Mouse (Mus musculus) kidney, embryonic 15.5 days (tissue): ENCODE results near the gene Prrg1. TPM values are rescaled to one million over a fixed set of nuclear protein-coding genes. Genes with fewer than 3 reads are reported as not detected.
"Not testable (repeated sequence)": the region's sequence is repeated elsewhere in the genome, so short reads cannot be mapped to it uniquely, and the experiment has no call there.

Experiments used
- ATAC-seq: fragments of 200-750 bp; cut with Nextera tagmentation; replicated peaks from 2 replicates; pipeline ENCODE4 v1.8.0; 2017; ENCODE audit warnings: moderate TSS enrichment; ENCODE audit not compliant: low FRiP score
- H3K27ac ChIP-seq: fragments of 300-500 bp; sonication (generic); 2 replicates; pipeline ENCODE4 v1.5.1; 2015; ENCODE audit warnings: mild to moderate bottlenecking, inconsistent platforms
- H3K27me3 ChIP-seq: fragments of 300-500 bp; sonication (generic); 2 replicates; pipeline ENCODE4 v1.6.1; 2015; ENCODE audit warnings: inconsistent platforms
- H3K36me3 ChIP-seq: fragments of 300-500 bp; sonication (generic); 2 replicates; pipeline ENCODE4 v1.6.1; 2015; ENCODE audit warnings: inconsistent platforms
- H3K4me1 ChIP-seq: fragments of 300-500 bp; sonication (generic); 2 replicates; pipeline ENCODE4 v1.6.1; 2015; ENCODE audit warnings: inconsistent platforms
- H3K4me2 ChIP-seq: fragments of 300-500 bp; sonication (generic); 2 replicates; pipeline ENCODE4 v1.6.1; 2015; ENCODE audit warnings: moderate library complexity, mild to moderate bottlenecking, inconsistent platforms
- H3K4me3 ChIP-seq: fragments of 300-500 bp; sonication (generic); replicated peaks from 2 replicates; pipeline ENCODE4 v1.5.1; 2015; ENCODE audit warnings: mild to moderate bottlenecking, inconsistent platforms
- H3K9ac ChIP-seq: fragments of 300-500 bp; sonication (generic); 2 replicates; pipeline ENCODE4 v1.6.1; 2015; ENCODE audit warnings: mild to moderate bottlenecking, inconsistent platforms
- H3K9me3 ChIP-seq: fragments of 300-500 bp; sonication (generic); replicated peaks from 2 replicates; pipeline ENCODE4 v1.6.1; 2016; ENCODE audit warnings: inconsistent platforms
- WGBS: fragments of 180-500 bp; shearing (Covaris S2); methylation state at CpG from one replicate; pipeline ENCODE4 v1.1.7; 2015; ENCODE audit warnings: mixed read lengths; 5-methylcytosine and 5-hydroxymethylcytosine counted together
- polyA plus RNA-seq: library from polyadenylated mRNA; unstranded; fragments of >200 nt; fragmentation: Nextera tagmentation; extraction: Ambion mirVana; gene quantifications from 2 replicates; pipeline ENCODE4 v1.2.1, GENCODE M21; 2015

Prrg1 gene
- polyA plus RNA-seq, 1 experiment from 2014 or later, result 9.6 TPM

DNA sequence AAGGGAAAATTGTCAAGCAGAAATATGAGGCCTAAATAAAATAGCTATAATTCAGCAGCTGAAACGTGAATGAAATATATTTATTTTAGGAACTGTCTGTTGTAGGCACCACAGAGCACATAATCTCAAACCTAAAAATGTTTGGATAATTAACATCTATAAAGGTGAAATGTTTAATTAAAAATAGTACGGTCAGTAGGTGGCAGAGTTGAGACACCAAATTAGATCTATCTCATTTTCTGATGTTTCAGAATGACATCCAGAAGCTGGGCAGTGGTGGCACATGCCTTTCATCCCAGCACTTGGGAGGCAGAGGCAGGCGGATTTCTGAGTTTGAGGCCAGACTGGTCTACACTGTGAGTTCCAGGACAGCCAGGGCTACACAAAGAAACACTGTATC is 104.0 kb downstream of the Prrg1 start:
- H3K27ac ChIP-seq, result no peak overlapping the region
- H3K36me3 ChIP-seq, result no peaks in the 10 kb centered on the region
- ATAC-seq, result no peak
- no peaks in the 10 kb centered on the region for H3K27me3 ChIP-seq
- H3K9me3 ChIP-seq, result no peaks in the 10 kb centered on the region
- WGBS, result 74% methylated on average over 3 of the region's 3 CpGs
- H3K9ac ChIP-seq, result no peak overlapping the region
- H3K4me3 ChIP-seq, result no peak overlapping the region
- no peak overlapping the region for H3K4me2 ChIP-seq
- H3K4me1 ChIP-seq, result no peaks in the 10 kb centered on the region

DNA sequence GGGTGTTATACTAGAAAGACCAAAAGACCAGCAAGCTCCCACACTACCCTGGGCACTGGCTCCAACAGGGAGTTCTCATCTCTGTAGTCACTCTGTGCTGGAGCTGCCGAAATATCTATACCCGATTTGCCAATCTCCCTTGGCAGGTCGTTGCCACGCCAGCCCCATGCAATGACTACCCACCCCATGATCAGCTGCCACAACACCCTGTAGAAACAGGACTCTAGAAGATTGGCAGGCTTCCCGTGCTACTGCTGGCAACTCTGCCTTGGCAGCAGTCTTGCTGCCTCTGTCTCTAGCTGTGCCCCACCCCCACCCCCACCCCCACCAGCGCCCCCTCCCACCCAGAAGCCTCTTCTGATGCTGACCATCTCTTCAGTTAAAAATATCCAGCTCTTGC is 149.3 kb downstream of the Prrg1 start:
- ATAC-seq, result no peak
- Histone ChIP-seq H3K27ac (no peak overlapping the region), H3K9me3 (no peaks in the 10 kb centered on the region), H3K36me3 (no peaks in the 10 kb centered on the region), H3K4me2 (no peak overlapping the region), H3K4me3 (no peak overlapping the region), H3K4me1 (no peaks in the 10 kb centered on the region), H3K27me3 (no peaks in the 10 kb centered on the region), H3K9ac (no peak overlapping the region)
- 78% methylated on average over 6 of the region's 6 CpGs for WGBS

DNA sequence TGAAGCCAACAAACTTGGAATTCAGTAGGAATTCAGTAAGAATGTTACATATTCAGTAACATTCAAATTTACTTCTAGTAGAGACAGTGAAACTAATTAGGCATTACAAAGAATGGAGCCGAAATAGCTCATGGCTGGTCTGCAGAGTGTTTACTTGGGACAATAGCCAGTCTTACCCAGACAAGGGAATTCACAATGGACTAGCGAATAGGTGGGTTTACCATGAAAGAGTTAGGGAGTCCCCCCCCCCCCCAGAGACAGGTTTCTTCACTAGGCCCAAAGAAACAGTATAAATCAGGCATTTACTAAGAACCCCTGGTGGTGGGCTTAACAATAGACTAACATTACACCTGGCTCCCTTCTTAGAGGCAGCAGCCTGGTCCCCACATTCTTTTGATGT is 180.3 kb downstream of the Prrg1 start:
- not testable (repeated sequence) for H3K27me3 ChIP-seq, ATAC-seq, H3K9me3 ChIP-seq, H3K4me3 ChIP-seq, H3K27ac ChIP-seq, H3K9ac ChIP-seq, H3K4me1 ChIP-seq, H3K4me2 ChIP-seq, H3K36me3 ChIP-seq
- WGBS, result 81% methylated on average over 2 of the region's 2 CpGs

Other genes with a start within 250 kb of the Prrg1 start
- gene 4930480E11Rik, start 214.3 kb downstream of the Prrg1 start, polyA plus RNA-seq, result not detected in 2 replicates
- not detected in 2 replicates for gene Fam47c, start 153.9 kb upstream of the Prrg1 start, polyA plus RNA-seq